Mouse (Mus musculus) left cerebral cortex, adult 9 months (tissue): Measurements from ENCODE around the gene Tmem56.

Experiments used
- DNase-seq, 2 experiments: peaks; one replicate each; pipeline ENCODE4 v3.0.0; 2022; ENCODE audit warnings: low spot score in 2 of 2

Gene Tmem56

GRCm38 (mm10) chr3:121279679-121280078, 3.2 kb downstream of the Tmem56 start:
- DNase-seq: no peak

- no peak for DNase-seq
Measured at GRCm38 (mm10) chr3:121277557-121277956, 5.3 kb downstream of the Tmem56 start.

- DNase-seq: no peak
Measured at GRCm38 (mm10) chr3:121277009-121277408, 5.9 kb downstream of the Tmem56 start.

GRCm38 (mm10) chr3:121274010-121274409, 8.9 kb downstream of the Tmem56 start:
- DNase-seq: no peak

GRCm38 (mm10) chr3:121272577-121272976, 10.3 kb downstream of the Tmem56 start:
- DNase-seq: no peak

- DNase-seq: no peak
Measured at GRCm38 (mm10) chr3:121267283-121267682, 15.6 kb downstream of the Tmem56 start.

GRCm38 (mm10) chr3:121264242-121264641, 18.7 kb downstream of the Tmem56 start:
- no peak for DNase-seq

- DNase-seq: peak in 1 of 2 experiments; percentile 54
Measured at GRCm38 (mm10) chr3:121263205-121263548, 19.7 kb downstream of the Tmem56 start.

GRCm38 (mm10) chr3:121262521-121263204, 20.2 kb downstream of the Tmem56 start:
- DNase-seq: no peak

- no peak for DNase-seq
Measured at GRCm38 (mm10) chr3:121261939-121262520, 20.9 kb downstream of the Tmem56 start.

GRCm38 (mm10) chr3:121261251-121261650, 21.6 kb downstream of the Tmem56 start:
- no peak for DNase-seq

GRCm38 (mm10) chr3:121260831-121261230, 22.1 kb downstream of the Tmem56 start:
- no peak for DNase-seq

- DNase-seq: no peak
Measured at GRCm38 (mm10) chr3:121260041-121260440, 22.9 kb downstream of the Tmem56 start.

- peak in 1 of 2 experiments; percentile 39 for DNase-seq
Measured at GRCm38 (mm10) chr3:121258521-121259478, 24.1 kb downstream of the Tmem56 start.

GRCm38 (mm10) chr3:121257418-121257817, 25.5 kb downstream of the Tmem56 start:
- peak; percentile 58 to 74 for DNase-seq

GRCm38 (mm10) chr3:121256131-121256530, 26.8 kb downstream of the Tmem56 start:
- no peak for DNase-seq

- DNase-seq: no peak
Measured at GRCm38 (mm10) chr3:121255501-121255900, 27.4 kb downstream of the Tmem56 start.

GRCm38 (mm10) chr3:121250576-121251433, 32.1 kb downstream of the Tmem56 start:
- no peak for DNase-seq

GRCm38 (mm10) chr3:121250048-121250447, 32.9 kb downstream of the Tmem56 start:
- no peak for DNase-seq

- DNase-seq: no peak
Measured at GRCm38 (mm10) chr3:121242941-121243340, 40.0 kb downstream of the Tmem56 start.

- no peak for DNase-seq
Measured at GRCm38 (mm10) chr3:121242111-121242936, 40.6 kb downstream of the Tmem56 start.
